Mouse (Mus musculus) right cerebral cortex, adult 2 months (tissue): ENCODE results near the gene Tfrc.
"Not testable (repeated sequence)": the region's sequence is repeated elsewhere in the genome, so short reads cannot be mapped to it uniquely, and the experiment has no call there.

ENCODE experiments used
- DNase-seq, 2 experiments: peaks; one replicate each; pipeline ENCODE4 v3.0.0; 2021 to 2022; ENCODE audit warnings: low spot score in 2 of 2

The Tfrc gene

DNA sequence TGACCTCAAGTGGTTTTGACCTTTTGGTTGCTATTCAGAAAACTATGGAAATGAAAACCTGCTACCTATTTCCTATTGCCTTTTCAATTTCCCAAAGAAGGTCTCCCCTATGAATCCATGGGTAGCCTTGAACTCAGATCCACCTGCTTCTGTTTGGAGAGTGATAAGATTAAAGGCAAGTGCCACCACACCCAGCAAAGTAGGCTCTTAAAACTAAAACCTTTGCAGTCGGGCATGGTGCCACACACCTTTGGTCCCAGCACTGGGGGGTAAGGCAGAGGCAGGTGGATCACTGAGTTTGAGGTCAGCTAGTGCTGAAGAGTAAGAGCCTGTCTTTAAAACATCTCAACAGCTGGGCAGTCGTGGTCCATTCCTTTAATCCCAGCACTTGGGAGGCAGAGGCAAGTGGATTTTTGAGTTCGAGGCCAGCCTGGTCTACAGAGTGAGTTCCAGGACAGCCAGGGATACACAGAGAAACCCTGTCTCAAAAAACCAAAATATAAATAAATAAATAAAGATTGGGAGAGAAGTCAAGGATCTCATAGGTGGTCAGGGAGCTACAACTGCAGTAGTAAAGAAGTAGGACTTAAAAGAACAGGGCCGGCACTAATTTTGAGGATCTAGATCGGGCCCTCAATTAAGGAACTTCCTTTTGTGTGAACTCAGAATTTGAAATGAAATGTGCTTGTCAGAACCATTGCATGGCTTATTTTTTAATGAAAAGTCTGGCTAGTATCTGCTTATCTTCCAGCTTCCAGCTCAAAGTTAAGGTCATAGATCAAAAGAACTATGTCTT is 1.9 kb downstream of the Tfrc start:
- no peak for DNase-seq

GRCm38 (mm10) chr16:32612052-32612451 is 3.3 kb downstream of the Tfrc start:
- no peak for DNase-seq

GRCm38 (mm10) chr16:32613269-32613834 is 4.6 kb downstream of the Tfrc start:
- no peak for DNase-seq

DNA sequence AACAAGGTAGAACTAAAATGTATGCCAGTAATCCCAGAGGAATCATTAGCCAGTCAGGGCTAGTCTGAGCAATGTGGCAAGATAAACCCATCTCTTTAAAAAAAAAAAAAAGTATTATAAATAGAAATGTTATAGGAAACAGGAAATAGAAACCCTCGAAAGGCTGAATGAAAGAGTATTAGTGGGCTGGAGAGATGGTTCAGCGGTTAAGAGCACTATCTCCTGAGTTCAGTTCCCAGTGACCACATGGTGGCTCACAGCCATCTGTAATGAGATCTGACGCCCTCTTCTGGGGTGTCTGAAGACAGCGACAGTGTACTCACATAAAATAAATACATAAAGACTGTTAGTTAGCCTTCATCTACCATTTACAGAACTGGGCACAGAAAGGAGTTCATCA is 5.3 kb downstream of the Tfrc start:
- no peak for DNase-seq

- no peak for DNase-seq
Observed at GRCm38 (mm10) chr16:32618946-32619345, 10.2 kb downstream of the Tfrc start.

DNA sequence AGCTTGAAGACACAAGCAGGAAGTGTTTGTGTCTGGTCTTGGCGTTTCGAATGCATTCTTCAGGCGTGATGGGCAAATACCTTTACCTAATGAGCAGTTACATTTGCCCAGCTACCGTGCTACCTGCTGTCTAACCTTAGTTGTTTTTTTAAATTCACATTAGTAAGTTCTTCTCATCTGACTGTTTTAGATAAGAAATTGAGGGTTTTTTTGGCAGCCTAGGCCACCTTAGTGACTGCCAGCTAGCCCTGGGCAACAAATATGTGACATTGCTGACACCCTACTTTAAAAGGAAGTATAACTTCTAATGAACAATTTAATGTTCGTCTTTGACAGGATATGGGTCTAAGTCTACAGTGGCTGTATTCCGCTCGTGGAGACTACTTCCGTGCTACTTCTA is 19.4 kb downstream of the Tfrc start:
- no peak for DNase-seq

- no peak for DNase-seq
Observed at GRCm38 (mm10) chr16:32632328-32632824, 23.7 kb downstream of the Tfrc start.

DNA sequence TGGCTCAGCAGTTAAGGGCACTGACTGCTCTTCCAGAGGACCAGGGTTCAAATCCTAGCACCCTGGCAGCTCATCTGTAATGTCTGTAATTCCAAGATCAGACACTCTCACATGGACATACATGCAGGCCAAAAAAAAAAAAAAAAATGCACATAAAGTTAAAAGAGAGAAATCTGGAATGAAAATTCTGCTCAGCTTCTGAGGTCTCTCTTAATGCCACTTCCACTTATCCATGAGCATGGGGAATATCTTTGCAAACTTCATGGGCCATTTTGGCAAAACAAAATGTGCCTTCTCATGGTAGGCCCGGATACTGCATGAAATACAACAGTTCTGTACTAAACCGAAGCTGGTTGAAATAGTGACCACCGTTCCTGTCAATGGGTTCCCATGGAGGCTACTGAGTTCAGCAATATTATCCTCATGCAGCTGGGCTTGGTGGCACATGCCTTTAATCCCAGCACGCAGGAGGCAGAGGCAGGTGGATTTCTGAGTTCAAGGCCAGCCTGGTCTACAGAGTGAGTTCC is 24.8 kb downstream of the Tfrc start:
- DNase-seq: no peak

DNA sequence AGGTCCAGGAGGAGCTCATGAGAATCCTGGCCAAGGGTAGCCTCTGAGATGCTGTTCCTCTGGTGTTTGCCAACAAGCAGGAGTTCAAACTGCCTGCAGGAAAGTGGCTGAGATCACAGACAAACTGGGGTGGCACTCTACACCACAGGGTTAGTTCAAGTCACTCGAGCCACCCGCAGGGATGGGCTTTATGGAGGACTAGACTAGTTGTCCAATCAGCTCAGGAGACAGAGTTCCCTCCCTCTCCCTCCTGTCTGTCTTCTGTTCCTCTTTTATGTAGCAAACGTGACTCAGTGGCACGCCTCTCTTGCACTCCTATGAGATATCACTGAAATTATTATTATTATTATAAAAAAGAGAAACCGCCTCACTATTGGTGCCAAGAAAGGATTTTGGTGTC is 25.5 kb downstream of the Tfrc start:
- DNase-seq: no peak

- DNase-seq: no peak
Observed at GRCm38 (mm10) chr16:32635314-32635713, 26.6 kb downstream of the Tfrc start.

DNA sequence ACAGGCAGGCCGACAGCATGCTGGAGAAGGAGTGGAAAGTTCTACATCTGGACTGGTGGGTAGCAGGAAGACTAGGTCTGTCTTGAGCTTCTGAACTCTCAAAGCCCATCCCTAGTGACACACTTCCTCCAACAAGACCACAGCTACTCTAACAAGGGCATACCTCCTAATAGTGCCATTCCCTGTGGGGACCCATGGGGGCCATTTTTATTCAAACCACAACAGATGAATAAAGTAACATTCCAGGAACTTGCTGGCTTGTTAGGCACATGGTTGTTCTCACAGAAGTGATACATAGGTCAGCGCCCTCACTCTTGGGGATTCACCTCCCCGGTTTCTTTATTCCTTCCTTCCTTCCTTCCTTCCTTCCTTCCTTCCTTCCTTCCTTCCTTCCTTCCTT is 27.6 kb downstream of the Tfrc start:
- DNase-seq: no peak

DNA sequence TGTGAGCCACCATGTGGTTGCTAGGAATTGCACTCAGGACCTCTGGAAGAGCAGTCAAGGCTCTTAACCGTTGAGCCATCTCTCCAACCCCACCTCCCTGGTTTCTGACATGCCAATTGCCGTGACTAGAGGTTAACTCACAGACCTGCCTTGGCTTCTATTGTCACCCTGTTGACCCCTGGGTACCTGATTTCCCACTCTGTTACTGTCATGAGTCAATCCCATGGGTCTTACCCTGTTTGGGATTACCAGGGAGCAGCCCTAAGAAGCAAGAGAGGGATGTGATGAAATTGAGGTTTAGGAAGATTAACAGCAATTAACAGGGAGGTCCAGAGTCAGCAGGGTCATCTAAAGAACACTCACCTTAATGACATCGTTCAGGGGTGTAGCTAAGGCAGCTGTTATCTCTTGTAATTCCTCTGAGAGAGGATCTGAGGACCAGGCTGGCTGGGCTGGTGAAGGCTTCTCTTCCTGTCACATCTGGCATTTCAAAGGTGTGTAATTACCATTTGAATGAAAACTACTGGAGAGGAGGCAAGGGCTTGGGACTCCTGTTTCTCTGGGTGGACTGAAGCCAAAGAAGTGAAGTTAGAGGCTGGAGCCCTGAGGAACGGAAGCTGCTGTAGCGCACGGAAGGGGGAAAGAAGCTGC is 28.3 kb downstream of the Tfrc start:
- no peak for DNase-seq

DNA sequence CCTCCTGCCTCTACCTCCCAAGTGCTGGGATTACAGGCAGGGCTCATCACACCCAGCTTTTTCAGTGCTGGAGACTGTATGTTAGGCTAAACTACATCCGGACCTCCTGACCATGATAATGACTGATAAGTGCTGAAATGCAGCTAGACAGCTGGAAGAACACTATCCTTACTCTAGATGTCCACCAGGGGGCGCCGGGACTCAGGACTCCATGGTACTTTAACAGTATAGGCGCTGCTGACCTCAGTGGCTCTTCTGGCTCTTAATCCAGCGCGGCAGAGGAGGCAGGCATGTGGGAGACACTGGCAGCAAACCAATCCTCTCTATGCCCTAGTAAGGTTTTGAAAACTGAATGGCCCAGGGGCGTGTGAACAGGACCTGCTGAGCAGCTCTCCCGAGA is 29.8 kb downstream of the Tfrc start:
- DNase-seq: peak; percentile 81 to 92

- no peak for DNase-seq
Observed at GRCm38 (mm10) chr16:32640096-32640495, 31.4 kb downstream of the Tfrc start.

GRCm38 (mm10) chr16:32640683-32641082 is 32.0 kb downstream of the Tfrc start:
- not testable (repeated sequence) for DNase-seq

GRCm38 (mm10) chr16:32641440-32642219 is 32.9 kb downstream of the Tfrc start:
- no peak for DNase-seq

GRCm38 (mm10) chr16:32642280-32642679 is 33.6 kb downstream of the Tfrc start:
- DNase-seq: no peak

DNA sequence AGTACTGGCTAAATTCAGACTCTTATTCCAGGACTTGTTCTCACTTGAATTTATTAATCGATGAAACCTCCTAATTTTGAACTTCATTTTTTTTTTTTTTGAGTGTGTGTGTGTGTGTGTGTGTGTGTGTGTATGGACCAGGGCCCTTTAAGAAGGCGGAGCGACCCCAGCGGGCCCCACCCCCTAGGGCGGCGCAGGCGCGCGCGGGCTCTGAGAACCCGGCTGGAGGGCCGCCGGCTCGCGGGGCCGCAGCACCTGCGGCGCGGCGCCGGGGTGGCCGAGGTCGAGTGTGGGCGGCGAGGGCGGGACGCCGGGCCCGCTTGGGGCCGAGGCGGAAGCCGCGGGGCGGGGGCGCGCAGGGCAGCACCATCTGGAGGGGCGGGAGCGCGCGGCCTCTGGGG is 34.9 kb downstream of the Tfrc start, which contains the start of gene Tnk2:
Gene Tnk2, plus strand, starts transcription at position 214 of the 401 bp plus-strand sequence.
- DNase-seq: peak; percentile 78 to 84

GRCm38 (mm10) chr16:32644069-32644800 is 35.5 kb downstream of the Tfrc start:
- peak; percentile 59 to 60 for DNase-seq

DNA sequence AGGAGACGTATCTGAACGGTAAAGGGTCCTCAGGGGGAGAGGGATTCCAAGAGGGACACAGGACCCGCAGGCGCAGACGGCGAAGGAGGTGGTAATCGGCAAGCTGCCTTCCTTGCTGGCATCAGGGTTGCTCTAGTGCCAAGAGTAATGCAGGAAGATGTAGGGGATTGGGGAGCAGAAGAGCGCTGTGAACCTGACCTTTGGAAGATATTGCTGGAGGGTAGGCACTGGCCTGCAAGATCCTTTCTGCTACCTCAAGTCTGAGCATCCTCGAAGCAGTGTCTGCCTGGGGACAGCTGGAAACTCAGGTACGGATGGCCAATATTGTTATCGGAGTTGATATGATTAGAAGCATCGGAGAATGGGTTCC is 36.1 kb downstream of the Tfrc start:
- DNase-seq: no peak

GRCm38 (mm10) chr16:32645361-32645914 is 36.7 kb downstream of the Tfrc start:
- DNase-seq: peak in 1 of 2 experiments; percentile 48
